Mouse (Mus musculus): ENCODE measurements around the gene Atr.

Atr gene

DNA sequence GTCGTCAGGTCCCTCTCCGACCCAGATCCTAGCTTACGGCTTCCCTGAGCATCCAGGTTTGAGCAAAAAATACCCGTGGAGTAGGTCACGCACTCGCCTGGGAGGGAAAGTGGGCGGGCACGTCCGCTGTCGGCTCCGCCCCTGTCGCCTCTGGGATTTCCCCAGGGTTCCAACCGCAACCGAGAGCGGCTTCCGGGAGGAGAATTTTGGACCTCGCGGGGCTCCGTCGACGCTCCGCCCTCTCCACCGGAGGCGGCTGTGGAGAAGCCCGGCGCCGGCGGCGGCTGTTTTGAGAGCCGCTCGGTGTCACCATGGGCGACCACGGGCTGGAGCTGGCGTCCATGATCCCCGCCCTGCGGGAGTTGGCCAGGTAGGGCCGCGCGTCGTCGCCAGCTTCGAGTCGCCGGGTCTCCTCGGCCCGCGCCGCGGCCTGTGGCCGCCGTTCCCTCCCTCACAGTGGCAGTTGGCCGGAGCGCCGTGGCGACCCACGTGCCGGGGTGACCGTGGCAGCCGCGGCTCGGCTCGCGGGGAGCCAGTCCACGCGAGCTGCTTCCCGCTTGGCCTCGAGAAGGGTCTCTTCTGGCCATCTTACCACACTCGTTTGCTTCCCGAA lies at the start of gene Atr:
Gene Atr, plus strand, starts transcription at position 184 of the 613 bp plus-strand sequence.
- peak; percentile 96 for DNase-seq

DNA sequence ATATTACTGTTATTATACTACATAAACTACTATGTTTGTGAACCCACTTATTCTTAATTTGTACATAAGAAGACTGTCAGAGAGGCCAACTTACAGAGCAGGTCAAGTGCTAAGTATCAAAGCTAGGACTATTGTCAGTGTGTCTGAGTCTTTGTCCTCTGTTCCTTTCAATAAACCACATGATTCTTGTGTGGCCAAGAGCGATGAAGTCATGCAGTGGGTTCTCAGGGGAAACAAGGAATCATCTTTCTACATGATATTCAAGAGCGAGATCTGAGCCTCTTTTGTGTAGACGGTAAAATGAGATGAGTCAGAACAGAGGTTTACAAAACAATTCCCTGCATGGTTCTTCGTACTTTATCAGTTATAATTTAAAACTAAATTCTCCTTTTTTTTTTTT lies 47.8 kb upstream of the Atr start:
- no peak for DNase-seq

DNA sequence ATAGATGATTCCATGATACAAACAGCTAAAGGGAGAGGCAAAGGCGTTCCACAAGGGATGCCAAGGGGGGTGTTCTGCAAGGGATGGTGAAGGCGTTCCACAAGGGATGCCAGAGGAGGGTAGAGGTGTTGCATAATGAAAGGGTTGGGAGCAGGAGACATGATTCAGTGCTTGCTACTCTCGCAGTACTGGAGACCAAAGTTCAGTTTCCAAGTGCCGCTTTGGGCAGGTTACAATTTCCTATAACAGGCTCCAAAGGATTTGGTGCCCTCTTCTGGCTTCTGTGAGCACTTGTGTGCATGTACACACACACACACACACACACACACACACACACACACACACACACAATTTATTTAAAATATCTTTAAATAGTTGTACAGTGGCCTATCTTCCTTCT lies 45.6 kb upstream of the Atr start:
- DNase-seq, result no peak

DNA sequence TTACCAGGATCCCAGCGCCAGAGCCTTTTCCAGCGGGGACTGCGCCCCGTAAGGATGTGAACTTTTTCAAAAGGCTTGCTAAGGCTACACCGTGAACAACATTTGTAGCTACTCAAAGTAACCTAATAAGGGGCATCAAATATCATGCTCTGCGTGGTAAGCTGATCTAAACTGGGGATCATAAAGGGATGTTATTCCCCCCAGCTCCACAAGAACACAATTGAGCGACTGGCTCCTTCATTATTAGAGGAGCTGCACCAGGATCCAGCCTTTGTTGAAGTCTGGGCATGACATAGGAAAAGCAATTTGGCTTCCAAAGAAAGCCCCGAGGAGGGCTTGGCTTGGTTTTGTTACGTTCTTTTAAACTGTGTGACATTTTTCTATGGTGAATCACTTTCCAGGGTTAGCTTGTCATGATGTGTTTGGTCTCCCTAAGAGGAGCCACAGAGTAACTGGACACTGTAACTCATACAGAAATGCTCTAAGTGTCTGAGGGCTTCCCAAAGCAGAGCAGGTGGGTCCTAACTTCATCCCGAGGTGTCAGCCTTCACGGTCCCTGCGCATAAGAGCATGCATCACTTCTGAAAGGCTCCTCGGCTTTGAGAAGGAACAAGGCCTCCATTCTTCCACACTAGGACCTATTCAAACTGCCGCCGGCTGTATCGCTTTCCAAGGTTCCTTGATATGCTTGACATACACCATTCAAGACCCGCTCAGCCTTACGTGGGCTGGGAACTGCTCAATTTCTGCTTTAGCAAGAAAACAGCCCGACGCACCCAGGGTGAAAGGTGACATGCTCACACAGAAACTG lies 43.5 kb upstream of the Atr start:
- DNase-seq, result no peak

DNA sequence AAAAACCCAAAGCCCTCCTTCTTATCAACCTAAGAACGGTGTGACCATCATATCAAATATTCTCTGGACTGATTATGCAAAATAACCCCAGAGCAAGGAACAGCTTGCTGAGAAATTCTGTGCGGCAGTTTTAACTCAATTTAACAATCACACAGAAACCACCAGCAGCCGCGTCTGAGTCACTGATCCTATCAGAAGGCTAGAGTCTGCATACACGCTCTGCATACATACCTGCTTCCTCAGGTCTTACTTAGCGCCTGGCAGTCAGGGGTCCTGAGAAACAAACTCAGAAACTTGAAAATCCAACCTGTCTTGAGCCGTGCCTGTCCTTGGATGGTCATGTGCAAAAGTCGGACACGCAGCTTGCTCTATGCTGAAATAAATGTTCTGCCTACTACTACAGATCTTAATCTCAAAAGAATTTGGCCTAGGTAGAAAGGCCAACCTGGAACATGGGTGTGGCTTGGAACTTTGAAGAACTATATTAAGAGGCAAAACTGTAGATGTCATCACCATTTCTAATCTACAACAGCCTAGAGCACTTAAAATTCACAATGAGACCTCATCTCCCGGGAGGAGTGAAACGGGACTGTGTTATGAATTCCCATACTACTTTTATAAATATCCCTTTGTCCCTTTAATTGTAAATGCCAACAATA lies 42.3 kb upstream of the Atr start:
- DNase-seq, result no peak

DNA sequence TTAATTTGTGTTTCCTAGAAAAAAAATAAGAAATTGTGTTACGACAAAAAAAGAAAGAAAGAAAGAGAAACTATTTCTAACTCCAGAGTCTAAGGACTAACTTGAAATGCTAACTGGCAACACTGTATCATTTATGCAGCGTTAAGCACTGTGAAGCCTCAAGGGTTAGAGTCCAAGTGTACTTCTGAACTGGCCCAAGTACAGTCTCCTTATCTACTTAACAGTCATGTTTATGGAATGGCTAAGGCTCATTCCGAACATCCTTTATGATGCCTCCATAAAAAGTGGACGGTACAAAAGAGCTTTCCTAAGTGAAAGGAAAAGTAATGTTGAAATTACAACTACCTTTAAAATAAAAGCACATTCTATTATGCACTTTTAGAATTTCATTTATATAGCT lies 41.7 kb upstream of the Atr start:
- no peak for DNase-seq

DNA sequence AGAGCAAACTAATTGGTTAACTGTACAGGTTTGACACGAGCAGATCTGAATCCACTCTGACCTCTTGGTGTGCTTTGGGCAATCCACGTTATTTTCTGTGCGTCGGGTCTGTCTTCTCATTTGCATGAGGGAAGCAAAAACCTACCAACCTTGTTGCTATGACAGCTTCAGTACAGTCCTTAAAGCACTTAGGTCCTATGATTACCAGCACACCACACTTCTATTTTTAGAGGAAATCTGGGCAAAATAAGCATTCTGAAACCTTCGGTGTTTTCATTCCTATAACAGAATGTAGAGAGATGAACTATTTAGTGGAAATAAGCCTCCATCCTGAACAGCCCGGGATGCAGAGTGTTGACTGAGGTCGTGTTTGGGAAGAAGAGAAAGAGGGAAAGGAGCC lies 34.9 kb upstream of the Atr start:
- no peak for DNase-seq

DNA sequence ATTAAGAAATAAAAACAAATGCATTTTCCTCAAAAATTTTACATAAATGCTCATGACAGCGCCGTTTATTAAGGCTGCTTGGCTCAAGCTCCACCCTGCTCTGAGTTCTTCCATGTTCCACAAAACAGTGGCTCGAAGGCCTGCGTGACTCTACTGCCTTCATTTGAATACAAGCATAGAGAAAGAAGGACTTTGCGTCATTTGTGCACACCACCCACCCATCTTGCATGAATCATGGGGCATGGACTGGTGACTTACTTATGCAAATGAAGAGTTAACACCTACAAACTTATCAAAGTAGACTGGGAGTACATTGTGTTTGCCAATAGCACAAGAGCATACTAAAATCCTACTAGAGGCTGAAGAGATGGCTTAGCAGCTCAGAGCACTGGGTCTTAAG lies 29.8 kb upstream of the Atr start:
- no peak for DNase-seq

DNA sequence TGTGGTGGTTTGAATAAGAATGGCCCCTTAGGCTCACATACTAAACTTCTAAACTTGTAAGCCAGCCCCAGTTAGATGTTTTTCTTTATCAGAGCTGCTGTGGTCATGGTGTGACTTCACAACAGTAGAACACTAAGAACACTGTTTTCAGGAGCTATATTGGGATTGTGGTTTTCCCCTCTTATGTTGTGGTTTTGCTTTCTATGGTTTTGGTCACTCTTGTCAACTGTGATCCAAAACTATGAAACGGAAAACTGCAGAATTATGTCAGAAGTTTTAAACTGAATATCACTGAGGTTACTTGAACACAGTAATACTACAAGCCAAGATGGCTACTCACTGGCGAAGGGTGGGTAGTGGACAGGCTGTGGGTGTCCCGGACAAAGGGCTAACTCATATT lies 24.6 kb upstream of the Atr start:
- DNase-seq, result no peak

DNA sequence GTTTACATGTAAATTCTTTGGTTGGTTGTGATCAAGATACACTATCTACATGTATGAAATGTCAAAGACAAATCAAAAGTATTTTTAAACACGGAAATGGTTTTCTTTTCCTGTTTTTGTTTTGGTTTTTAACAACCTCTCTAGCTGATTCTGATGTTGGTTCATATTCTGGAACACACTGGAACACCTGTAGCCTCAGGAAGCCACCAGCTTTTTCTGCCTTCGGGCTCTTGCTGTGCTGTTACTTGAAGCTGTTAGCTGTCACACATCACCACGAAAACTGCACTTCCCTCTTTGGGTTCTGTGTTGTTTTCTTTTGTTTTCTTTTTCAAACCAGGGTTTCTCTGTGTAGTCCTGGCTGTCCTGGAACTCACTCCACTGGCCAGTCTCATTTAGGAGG lies 22.6 kb upstream of the Atr start:
- no peak for DNase-seq

DNA sequence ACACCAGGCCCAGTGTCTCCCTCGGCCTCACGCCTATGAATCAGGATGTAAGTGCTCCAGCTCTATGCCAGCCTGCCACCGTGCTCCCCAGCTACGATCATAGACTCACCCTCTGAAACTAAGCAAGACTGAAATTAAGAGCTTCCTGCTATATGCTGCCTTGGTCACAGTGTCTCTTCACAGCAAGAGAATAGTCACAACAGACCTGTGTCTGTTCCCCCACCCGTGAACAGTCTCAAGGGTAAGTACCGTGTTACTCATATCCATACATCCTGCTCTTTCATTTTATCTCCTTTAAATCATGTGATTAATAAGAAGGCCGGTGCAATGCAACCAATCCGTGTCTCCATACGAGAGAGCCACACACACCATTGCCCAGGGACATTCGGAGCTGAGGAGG lies 21.7 kb upstream of the Atr start:
- no peak for DNase-seq

DNA sequence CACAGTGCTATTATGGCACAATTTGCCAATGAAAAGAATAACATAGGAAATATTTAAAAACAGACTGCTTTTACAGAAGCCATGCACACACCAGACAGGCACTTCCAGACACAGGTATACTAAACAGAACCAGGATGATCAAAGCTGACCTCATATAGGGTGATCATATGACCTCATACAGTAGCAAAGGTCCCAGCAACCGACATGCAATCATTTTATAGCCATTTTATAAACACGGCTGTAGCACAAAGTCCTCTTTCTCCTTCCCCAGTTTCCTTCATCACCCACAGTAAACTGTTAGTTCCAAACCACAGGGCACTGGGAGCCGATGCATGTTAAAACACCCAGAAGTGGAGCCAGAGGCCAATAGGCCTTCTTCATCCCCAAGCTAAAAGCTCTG lies 18.0 kb upstream of the Atr start:
- DNase-seq, result no peak

DNA sequence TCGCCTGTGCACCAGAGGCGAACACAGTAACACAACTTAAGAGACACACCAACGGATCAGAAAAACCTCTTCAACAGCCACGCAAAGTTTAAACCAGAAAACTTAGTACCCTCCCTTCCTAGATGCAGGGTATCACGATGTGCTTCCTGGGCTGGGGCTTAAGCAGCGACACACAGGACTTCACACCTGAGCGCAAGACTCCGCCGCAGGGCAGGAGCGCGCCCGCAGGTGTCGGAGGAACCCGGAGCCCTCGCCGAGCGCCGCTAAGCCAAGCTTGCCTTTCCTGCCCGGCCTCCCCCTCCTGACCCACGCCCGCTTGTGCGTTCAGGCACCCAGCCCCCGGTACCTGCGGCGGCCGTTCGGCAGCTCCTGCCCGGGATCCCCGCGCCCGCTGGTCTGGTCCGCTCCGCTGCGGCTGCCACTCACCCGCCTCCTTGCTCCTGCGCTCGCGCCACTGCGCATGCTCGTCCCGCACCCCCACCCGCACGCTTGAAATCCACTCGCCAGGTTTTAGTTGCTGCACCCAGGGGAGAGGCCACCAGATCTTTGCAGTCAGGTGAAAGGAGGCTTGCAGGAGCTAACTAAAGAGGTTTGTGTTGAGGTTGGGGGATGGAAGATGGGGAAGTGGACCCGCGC lies 12.5 kb upstream of the Atr start, which contains the start of gene Pls1:
Gene Pls1, minus strand, starts transcription at position 487 of the 636 bp plus-strand sequence.
- DNase-seq, result peak; percentile 91

DNA sequence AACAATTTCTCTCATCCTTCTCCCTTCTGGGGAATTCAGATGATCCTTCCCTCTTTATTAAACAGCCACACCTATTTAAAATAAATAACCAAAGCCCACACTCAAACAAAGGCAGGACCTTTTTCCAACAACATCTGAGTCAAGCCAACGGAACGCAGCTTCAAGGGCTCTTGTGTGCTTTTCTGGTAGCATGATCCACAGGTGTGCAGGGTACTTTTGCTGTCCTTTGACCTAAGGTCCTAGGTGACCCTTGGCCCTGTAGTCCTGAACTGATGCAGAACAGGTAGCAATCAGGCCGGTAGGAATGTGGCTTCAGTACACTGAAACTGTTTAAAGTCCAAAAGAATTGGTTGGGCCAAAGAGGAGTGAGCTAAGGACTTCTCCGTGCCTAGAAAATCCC lies 11.7 kb upstream of the Atr start:
- peak in 1 of 2 experiments; percentile 40 for DNase-seq

DNA sequence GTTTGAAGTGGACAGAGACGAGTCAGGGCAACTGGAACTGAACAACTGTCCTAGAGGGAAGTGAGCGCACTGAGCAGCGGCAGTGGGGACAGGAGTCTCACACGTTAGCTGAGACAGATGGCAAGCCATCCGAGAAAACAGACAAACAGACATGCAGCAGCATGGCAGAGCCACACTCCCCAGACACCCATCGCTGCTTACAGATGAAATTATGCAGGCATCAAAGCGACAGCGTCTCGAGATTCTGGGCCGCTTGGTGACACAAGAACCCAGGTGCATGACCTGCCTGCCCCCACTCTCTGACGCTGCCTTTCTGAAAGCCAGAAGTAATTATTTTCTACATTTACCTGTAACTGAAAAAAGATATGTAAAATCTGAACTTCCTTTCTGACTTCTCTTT lies 5.7 kb upstream of the Atr start:
- DNase-seq, result no peak

DNA sequence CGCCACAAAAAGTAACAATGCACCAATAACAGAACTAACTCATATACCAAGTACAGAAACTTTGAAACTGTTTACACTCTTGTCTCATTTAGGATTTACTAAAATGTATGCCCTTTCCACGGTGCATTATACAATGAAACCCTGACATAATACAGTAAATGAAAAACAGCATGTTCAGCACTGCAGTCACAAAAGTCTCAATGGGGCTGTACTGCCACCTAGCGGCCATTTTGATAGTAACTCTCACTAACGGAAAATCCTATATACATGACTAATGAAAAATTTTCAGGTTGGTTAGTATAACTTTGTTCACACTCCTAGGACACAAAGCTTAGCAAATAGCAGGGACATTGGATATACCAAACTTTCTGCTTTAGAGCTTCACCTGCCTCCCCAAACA lies 4.5 kb upstream of the Atr start:
- peak in 1 of 2 experiments; percentile 77 for DNase-seq

DNA sequence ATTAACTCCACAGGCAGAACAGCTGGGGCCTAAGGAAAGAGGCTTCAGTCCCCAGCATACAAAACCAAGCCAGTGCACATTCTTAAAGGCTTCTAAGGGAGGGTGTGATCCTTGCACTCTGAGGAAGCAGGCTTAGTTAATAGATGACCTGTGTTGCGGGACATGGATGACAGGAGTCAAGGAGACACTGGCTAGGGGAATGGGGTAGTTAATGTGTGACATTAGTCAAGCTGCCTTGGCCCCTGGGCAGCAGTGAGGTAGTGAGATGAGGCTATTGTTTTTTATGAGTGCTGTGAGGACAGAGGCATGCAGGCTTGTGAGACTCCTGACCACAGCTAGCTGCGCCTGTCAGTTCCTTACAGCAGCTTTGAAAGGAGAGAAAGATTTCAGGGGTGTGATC lies 2.5 kb upstream of the Atr start:
- no peak for DNase-seq

DNA sequence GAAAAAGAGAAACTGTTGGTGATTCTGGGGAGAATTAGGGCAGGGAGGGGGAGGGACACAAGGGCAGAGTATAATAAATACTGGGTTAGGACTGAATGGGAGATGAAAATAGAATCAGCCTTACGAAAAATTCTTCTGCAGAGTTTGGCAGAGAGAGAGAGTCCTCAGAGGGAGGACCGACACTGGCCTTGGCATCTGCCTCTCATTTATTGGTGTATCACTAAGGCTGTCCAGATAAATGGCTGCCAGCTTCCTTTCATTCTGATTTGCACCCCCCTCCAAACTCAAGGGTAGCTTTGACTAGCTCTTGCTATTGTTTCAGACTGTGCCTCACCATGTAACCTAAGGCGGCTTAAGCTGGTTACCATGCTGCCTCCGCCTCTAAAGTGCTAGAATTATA lies 1.4 kb upstream of the Atr start:
- DNase-seq, result no peak

DNA sequence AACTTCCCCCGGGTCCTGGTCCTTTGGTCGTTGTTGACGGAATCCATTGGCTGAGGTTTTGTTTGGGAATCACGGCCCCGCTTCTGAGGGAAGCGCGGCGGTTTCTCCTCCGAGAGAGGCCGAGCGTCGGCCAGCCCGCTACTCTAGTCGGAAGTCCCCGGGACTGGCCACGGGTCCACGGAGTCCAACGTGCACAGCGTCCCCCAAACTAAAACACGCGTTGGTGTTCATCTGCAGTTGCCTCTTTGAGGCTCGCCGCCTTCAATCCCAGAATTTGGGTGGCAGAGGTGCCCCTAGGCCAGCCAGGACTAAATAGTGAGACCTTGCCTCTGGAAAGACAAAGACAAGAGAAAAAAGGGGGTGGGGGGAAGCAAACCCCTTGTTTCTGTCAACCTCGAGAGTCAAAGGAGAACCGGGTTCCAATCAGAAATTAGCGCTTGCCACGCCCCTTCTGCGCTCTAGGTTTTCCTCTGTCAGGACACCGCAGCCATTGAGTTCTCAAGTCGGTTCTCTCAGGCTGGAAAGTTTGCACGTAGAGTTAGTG lies 702 bp downstream of the Atr start:
- DNase-seq, result peak in 1 of 2 experiments; percentile 18

DNA sequence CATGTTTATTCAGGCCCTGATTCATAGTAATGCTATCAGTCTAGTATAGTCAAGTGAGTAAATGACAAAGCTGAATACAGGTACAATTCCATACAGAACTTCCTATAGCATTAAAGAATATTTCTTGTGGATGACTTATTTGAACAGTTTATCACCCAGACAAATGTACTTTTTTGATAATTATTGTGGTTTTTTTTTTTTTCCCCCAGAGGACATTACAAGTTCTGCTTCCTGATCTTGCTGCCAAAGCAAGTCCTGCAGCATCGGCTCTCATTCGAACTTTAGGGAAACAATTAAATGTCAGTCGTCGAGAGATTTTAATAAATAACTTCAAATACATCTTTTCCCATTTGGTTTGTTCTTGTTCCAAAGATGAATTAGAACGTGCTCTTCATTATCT lies 20.8 kb downstream of the Atr start:
- DNase-seq, result no peak

DNA sequence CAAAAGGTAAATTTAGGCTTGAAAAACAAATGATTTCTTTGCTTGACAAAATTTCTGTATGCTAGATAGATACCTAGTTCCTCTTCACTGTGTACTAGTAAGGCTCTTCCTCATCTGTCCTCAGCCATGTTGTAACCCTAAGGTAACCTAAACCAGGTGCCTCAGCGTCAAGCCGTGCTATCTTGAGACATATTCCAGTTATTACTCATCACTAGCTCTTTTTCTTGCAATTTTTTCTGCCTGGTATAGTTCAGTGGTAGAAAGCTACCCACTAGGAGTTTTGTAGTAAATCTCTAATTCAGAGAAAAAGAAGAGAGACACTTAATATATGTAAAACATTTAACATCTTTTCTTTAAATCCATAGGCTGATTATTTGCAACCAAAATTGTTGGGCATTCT lies 25.4 kb downstream of the Atr start:
- DNase-seq, result no peak

DNA sequence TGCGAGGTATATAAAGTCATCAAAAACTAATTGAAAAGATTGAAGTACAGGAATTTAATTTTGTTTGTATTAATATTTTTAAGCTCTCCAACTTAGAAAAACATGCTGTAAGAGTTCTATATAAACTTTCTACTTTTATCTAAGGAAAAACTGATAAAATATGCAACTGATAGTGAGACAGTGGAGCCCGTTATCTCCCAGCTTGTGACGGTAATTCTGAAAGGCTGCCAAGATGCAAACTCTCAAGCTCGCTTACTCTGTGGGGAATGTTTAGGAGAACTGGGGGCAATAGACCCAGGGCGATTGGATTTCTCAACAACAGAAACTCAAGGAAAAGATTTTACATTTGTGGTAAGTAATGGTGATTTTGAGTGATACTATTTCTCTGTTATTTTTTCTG lies 40.0 kb downstream of the Atr start:
- no peak for DNase-seq

DNA sequence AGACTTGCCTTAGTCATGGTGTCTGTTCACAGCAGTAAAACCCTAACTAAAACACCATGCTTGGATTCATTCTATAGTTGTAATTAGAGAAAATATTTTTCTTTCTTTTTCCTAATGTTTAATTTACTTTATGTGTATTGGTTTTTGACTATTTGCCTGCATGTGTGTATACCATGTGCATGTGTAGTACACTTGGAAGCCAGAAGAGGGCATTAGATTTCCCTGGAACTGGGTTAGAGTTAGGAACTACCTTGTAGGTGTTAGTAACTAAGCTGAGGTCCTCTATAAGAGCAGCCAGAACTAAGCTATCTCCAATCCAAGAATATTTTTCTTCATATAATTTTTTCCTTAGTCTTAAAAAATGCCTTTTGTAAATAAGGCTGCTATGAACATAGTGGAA lies 75.5 kb downstream of the Atr start:
- DNase-seq, result no peak

Measured in lung, postnatal 4 days (tissue).